Mouse (Mus musculus) G1E-ER4 (cell line): ENCODE results near the gene Fam173a. TPM values are rescaled to one million over a fixed set of nuclear protein-coding genes. Genes with fewer than 3 reads are reported as not detected.

ENCODE experiments used
- GATA1 ChIP-seq: IDR thresholded peaks from one replicate; pipeline ENCODE4 v1.8.0; 2012; ENCODE audit warnings: low read length, inconsistent platforms
- polyA plus RNA-seq: library from polyadenylated mRNA; stranded (reverse); fragments of >175 nt; gene quantifications from 2 replicates; pipeline ENCODE4 v1.2.3, GENCODE M21; 2012

Gene Fam173a
- polyA plus RNA-seq, 1 experiment = 30.6 TPM

GRCm38 (mm10) chr17:25831451-25832281 is 39.0 kb upstream of the Fam173a start:
- no peak for TF ChIP-seq GATA1

- TF ChIP-seq GATA1 = no peak
Observed at GRCm38 (mm10) chr17:25830806-25831431, 38.2 kb upstream of the Fam173a start.

GRCm38 (mm10) chr17:25830200-25830753 is 37.6 kb upstream of the Fam173a start:
- TF ChIP-seq GATA1 = no peak

GRCm38 (mm10) chr17:25829558-25830017 is 36.9 kb upstream of the Fam173a start:
- TF ChIP-seq GATA1 = no peak

DNA sequence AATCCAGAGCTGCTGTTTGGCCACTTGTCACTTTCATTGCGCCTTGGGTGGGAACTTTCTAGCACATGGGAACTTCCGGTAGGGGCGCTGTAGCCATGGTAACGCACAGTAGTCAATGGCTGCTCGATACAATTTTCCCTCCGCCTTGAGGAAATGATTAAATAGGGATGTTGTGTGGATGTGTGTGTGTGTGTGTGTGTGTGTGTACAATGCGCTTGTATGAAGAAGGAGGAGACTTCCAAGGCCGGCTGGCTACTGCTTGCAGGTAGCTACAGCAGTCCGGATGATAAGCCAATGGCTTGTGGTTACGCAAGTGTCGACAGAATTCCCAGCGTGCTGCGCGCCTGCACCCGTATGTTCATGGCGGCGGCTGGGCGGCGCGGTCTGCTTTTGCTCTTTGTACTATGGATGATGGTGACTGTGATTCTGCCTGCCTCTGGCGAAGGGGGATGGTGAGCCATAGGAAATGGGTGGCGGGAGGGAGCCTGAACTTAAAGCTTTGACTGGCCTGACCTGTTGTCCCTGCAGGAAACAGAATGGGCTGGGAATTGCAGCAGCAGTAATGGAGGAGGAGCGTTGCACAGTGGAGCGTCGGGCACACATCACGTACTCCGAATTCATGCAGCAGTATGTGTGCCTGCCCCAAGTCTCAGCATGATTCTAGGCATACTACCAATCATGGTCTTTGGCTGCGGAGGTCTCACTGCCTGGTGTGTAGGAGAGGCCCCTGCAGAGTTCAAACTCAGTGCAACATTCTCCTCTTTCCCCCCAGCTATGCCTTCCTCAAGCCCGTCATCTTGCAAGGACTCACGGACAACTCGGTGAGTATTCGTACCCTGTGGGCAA is 36.2 kb upstream of the Fam173a start, which contains the start of gene Jmjd8:
Gene Jmjd8, plus strand, starts transcription at position 156 of the 846 bp plus-strand sequence.
- no peak for TF ChIP-seq GATA1

- no peak for TF ChIP-seq GATA1
Observed at GRCm38 (mm10) chr17:25828223-25828594, 35.5 kb upstream of the Fam173a start.

- TF ChIP-seq GATA1 = no peak
Observed at GRCm38 (mm10) chr17:25827546-25828222, 35.0 kb upstream of the Fam173a start.

- TF ChIP-seq GATA1 = no peak
Observed at GRCm38 (mm10) chr17:25827011-25827410, 34.3 kb upstream of the Fam173a start.

DNA sequence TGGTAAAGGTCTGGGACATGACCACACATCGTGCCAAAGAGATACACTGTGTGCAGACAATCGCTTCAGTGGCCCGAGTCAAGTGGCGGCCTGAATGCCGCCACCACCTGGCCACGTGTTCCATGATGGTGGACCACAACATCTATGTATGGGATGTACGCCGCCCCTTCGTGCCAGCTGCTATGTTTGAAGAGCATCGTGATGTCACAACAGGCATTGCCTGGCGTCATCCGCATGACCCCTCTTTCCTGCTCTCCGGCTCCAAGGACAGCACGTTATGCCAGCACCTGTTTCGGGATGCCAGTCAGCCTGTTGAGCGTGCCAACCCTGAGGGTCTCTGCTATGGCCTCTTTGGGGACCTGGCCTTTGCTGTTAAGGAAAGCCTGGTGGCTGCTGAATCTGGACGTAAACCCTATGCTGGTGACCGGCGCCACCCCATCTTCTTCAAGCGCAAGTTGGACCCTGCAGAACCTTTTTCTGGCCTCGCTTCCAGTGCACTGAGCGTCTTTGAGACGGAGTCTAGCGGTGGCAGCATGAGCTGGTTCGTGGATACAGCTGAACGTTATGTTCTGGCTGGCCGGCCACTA is 33.4 kb upstream of the Fam173a start:
- no peak for TF ChIP-seq GATA1

GRCm38 (mm10) chr17:25825311-25825710 is 32.6 kb upstream of the Fam173a start:
- TF ChIP-seq GATA1 = no peak

DNA sequence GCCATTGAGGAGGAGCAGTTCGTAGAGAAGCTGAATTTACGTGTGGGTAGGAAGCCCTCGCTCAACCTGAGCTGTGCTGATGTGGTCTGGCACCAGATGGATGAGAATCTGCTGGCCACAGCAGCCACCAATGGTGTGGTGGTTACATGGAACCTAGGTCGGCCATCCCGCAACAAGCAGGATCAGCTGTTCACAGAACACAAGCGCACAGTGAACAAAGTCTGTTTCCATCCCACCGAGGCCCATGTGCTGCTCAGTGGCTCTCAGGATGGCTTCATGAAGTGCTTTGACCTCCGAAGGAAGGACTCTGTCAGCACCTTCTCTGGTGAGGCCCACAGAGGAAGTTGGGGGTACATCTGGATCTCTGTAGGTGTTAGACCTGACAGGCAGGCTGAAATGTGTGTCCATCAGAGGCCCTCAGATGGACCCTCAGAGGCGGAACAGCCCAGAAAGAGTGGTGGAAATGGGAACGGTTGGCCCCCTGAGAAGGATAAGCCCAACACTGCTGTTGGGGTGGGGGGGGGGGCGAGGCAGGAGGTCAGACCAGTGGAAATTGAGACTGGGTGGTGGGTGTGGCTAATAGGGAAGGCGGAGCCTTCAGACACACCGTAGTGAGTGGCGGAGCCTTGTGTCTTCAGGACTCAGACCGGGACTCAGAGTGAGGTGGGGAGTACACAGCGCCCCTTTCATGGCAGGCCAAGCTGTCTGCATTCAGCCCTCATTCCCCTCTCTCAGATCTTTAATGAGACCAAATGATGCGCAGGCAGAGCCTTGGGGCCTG is 31.9 kb upstream of the Fam173a start:
- no peak for TF ChIP-seq GATA1

- no peak for TF ChIP-seq GATA1
Observed at GRCm38 (mm10) chr17:25823452-25823851, 30.8 kb upstream of the Fam173a start, which contains the start of gene Wdr24. Gene Wdr24 (plus strand): TSS chr17:25823627.

- TF ChIP-seq GATA1 = no peak
Observed at GRCm38 (mm10) chr17:25818851-25819780, 26.4 kb upstream of the Fam173a start.
